In the genomic region with DNA sequence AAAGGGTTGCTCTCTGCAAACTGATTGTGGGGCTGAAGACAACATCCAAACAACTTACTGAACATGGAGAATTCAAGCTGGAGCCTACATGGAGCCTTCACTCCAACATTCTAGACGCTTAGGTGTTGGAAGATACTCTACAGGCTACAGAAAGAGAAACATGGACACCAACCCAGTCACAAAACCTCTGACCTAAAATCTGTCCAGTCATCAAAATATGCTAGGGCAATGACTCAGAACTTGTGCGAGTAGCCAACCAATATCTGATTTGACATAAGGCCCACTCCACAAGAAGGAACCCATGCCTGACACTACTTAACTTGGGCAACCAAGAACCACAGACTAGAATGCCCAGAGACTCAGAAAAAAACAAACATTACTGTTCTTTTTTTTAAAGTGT, we compare ENCODE assay signal across 27 mouse cellular contexts.
"Had no signal": no experiment of that assay in that cellular context is flagged by ENCODE, and none has a peak within 500 bp of the region (broad histone marks: within the 10 kb centered on the region; RNA-seq: fewer than 3 reads in every experiment).

No protein-coding gene starts in this region.

- H3K9ac ChIP-seq: embryonic facial prominence, embryonic 12.5 days; embryonic facial prominence, embryonic 13.5 days; embryonic facial prominence, embryonic 15.5 days; forebrain, embryonic 12.5 days; forebrain, embryonic 13.5 days; forebrain, embryonic 15.5 days; forebrain, postnatal 0 days had no signal

- H3K4me3 ChIP-seq: embryonic facial prominence, embryonic 10.5 days; embryonic facial prominence, embryonic 12.5 days; embryonic facial prominence, embryonic 13.5 days; embryonic facial prominence, embryonic 15.5 days; erythroblast, embryonic 14.5 days; forebrain, embryonic 10.5 days; forebrain, embryonic 12.5 days; forebrain, embryonic 13.5 days; forebrain, embryonic 15.5 days; gastrocnemius, adult 2 months; heart, adult 2 months; heart, embryonic 10.5 days had no signal

- H3K36me3 ChIP-seq: embryonic facial prominence, embryonic 10.5 days; embryonic facial prominence, embryonic 12.5 days; embryonic facial prominence, embryonic 13.5 days; embryonic facial prominence, embryonic 15.5 days; forebrain, embryonic 10.5 days; forebrain, embryonic 12.5 days; forebrain, embryonic 15.5 days; heart, embryonic 10.5 days had no signal

- H3K4me2 ChIP-seq: embryonic facial prominence, embryonic 12.5 days; embryonic facial prominence, embryonic 13.5 days; embryonic facial prominence, embryonic 15.5 days; forebrain, embryonic 12.5 days; forebrain, embryonic 13.5 days; forebrain, embryonic 15.5 days had no signal

- DNase-seq: cerebellum, adult 9-10 months; cerebellum, adult 9-11 months; cerebellum, postnatal 10 days; cerebellum, postnatal 14 days; cerebellum, postnatal 25 days; cerebellum, postnatal 36 days; embryo, embryonic 11 days; forebrain, postnatal 0 days; gastrocnemius, adult 2 months; gastrocnemius, postnatal 10 days; gastrocnemius, postnatal 25 days; gastrocnemius, postnatal 36 days; heart, adult 11 months; heart, adult 18-20 months; heart, adult 2 months had no signal

- H3K4me1 ChIP-seq: embryonic facial prominence, embryonic 12.5 days; embryonic facial prominence, embryonic 13.5 days; embryonic facial prominence, embryonic 15.5 days; forebrain, embryonic 10.5 days; forebrain, embryonic 12.5 days; forebrain, embryonic 13.5 days; forebrain, embryonic 15.5 days; heart, embryonic 10.5 days had no signal

- H3K9me3 ChIP-seq: embryonic facial prominence, embryonic 13.5 days; embryonic facial prominence, embryonic 15.5 days; forebrain, embryonic 10.5 days; forebrain, embryonic 12.5 days; forebrain, embryonic 15.5 days; heart, embryonic 10.5 days had no signal

- H3K27me3 ChIP-seq: embryonic facial prominence, embryonic 12.5 days; embryonic facial prominence, embryonic 13.5 days; embryonic facial prominence, embryonic 15.5 days; forebrain, embryonic 12.5 days; forebrain, embryonic 13.5 days; forebrain, embryonic 15.5 days had no signal

- ATAC-seq: forebrain, embryonic 13.5 days; forebrain, embryonic 14.5 days; forebrain, embryonic 15.5 days; forebrain, embryonic 16.5 days; forebrain, postnatal 0 days had no signal

- H3K27ac ChIP-seq: embryonic facial prominence, embryonic 10.5 days; embryonic facial prominence, embryonic 12.5 days; embryonic facial prominence, embryonic 13.5 days; embryonic facial prominence, embryonic 15.5 days; forebrain, embryonic 10.5 days; forebrain, embryonic 12.5 days; forebrain, embryonic 13.5 days; forebrain, embryonic 15.5 days; gastrocnemius, adult 2 months; heart, adult 2 months; heart, embryonic 10.5 days had no signal
